Mouse (Mus musculus) brown adipose tissue, adult 24 weeks (tissue): ENCODE results near the gene Mettl6. TPM values are rescaled to one million over a fixed set of nuclear protein-coding genes. Genes with fewer than 3 reads are reported as not detected.

Experiments
- H3K27ac ChIP-seq: fragments of 200-500 bp; replicated peaks from 2 replicates; pipeline ENCODE4 v1.5.1; 2012; ENCODE audit warnings: low read depth, mild to moderate bottlenecking, low read length
- H3K4me1 ChIP-seq: fragments of 200-500 bp; 2 replicates; pipeline ENCODE4 v1.6.1; 2012; ENCODE audit warnings: low read length, mixed read lengths; ENCODE audit not compliant: control insufficient read depth, insufficient read depth, insufficient read length
- H3K4me3 ChIP-seq: fragments of 200-500 bp; 2 replicates; pipeline ENCODE4 v1.5.1; 2012; ENCODE audit warnings: low read depth, mild to moderate bottlenecking, low read length, moderate library complexity; ENCODE audit not compliant: insufficient read depth
- polyA plus RNA-seq: library from polyadenylated mRNA; stranded (reverse); fragments of >200 nt; gene quantifications from 2 replicates; pipeline ENCODE4 v1.2.4, GENCODE M21; 2012; ENCODE audit not compliant: missing spikeins, insufficient read depth, insufficient read length

Mettl6 gene
- polyA plus RNA-seq, 1 experiment: 16.9 TPM

DNA sequence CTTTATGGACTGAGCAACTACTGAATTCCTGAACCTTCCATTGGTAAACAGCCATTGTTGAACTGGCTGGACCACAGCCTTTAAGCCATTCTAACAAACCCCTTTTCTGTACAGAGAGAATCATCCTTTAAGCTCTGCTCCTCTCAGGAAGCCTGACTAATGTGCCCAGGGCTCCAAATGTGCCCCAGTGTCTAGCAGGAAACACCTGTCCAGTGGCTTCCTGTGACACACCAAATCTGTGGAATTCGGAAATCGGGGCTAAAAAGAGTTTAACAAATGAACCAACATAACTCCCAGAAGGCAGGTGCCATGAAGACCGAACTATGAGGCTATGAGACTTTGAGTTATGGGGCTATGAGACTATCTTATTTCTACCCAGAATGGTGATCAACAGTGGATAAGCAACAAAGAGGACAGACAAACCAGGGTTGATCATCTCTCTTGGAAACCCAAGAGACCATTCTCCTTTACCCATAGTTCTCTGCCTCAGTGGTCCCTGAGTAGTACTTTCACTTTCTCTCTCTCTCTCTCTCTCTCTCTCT is 63.0 kb downstream of the Mettl6 start:
- H3K27ac ChIP-seq: peak overlapping the region; percentile 95
- H3K4me3 ChIP-seq: no peak overlapping the region
- peaks cover 34% of the 10 kb centered on the region for H3K4me1 ChIP-seq

DNA sequence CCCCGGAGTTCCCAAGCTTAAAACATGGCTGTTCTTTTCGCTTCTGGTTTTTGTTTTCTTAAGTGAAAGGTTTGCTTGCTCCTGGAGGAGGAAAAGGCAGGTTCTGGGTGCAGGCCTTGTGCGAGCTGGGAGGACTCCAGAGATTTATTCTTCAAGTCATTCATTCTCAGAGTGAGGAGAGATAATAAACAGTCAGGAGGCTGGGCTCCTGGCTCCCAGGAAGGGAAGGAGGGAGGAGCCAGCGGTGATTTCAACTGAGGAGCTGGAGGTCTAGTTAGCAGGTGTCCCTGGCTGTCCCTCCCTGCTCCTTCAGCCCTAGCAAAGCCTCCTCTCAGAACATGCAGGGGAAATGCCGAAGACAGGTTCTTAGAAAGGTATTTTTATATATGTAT is 65.8 kb downstream of the Mettl6 start:
- H3K4me3 ChIP-seq: 0 out of 2 replicates have a peak overlapping the region, but pooled peaks have one; percentile 12
- peaks cover 40% of the 10 kb centered on the region for H3K4me1 ChIP-seq

DNA sequence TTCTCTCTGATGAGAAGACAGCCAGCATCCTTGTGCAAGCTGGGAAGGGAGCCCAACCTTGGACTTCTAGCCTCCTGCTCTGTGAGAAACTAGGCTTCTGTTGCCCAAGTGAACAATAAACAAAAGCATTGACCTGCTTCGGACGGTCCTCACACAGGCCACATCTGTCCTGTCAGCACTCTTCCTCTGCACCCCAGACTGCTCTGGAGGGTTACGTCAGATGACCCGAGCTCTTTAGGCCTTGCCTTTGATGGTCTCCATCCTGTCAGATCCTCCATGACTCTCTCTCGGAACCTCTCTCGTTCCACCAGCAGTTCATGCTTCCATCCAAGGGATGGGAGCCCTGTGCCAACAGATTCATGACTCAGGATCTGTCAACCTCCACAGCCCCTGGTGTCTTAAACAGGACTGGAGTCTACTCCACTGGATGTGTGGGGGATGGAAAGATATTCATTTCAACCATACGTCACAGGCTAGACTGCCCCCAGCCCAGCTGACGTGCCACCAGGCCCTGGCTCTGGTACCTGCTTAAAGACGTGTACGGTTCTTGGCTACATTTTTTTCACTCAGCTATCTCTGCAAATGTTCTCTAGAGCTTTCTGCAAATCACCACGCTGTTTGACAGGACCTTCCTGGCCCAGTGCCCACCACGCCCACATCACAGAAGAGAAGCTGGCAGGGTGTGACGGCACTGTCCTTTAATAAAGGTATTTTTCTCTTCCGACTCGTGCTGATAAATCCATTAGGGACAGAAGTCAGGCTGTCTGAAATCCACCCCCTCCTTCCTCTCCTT is 66.4 kb downstream of the Mettl6 start:
- Histone ChIP-seq H3K27ac (peak overlapping the region; percentile 85), H3K4me1 (peaks cover 43% of the 10 kb centered on the region), H3K4me3 (no peak overlapping the region)

More for the DNA sequence above, 65.8 kb downstream of the Mettl6 start:
- peak overlapping the region; percentile 85 for H3K27ac ChIP-seq

Other genes with a start within 250 kb of the Mettl6 start
- 7.3 and 9.9 TPM in 2 replicates for gene Phf7, start 243.7 kb downstream of the Mettl6 start, polyA plus RNA-seq
- gene Bap1, start 243.6 kb downstream of the Mettl6 start, polyA plus RNA-seq: 17.8 and 22.0 TPM in 2 replicates
- gene Dnah1, start 171.1 kb downstream of the Mettl6 start, polyA plus RNA-seq: not detected in 2 replicates
- gene Capn7, start 158.4 kb downstream of the Mettl6 start, polyA plus RNA-seq: 14.9 and 16.9 TPM in 2 replicates
- 65.9 and 67.5 TPM in 2 replicates for gene Sh3bp5, start 59.0 kb downstream of the Mettl6 start, polyA plus RNA-seq
- 8.2 and 8.6 TPM in 2 replicates for gene Eaf1, start 641 bp downstream of the Mettl6 start, polyA plus RNA-seq
- not detected in 2 replicates for gene Colq, start 96.3 kb upstream of the Mettl6 start, polyA plus RNA-seq
- not detected in 2 replicates for gene Gm49387, start 145.8 kb upstream of the Mettl6 start, polyA plus RNA-seq
- gene Btd, start 146.0 kb upstream of the Mettl6 start, polyA plus RNA-seq: 27.9 and 30.4 TPM in 2 replicates
- gene Hacl1, start 146.2 kb upstream of the Mettl6 start, polyA plus RNA-seq: 77.1 and 106 TPM in 2 replicates